Mouse (Mus musculus) testis, adult 2 months (tissue): Measurements from ENCODE around the gene Endou.

ENCODE experiments used
- CTCF ChIP-seq: fragments of 200-500 bp; IDR thresholded peaks from 2 replicates; pipeline ENCODE4 v1.5.1; 2012; ENCODE audit warnings: low read depth, mild to moderate bottlenecking, inconsistent platforms, low read length, moderate library complexity; ENCODE audit not compliant: control insufficient read depth, insufficient read depth, insufficient replicate concordance
- POLR2A ChIP-seq: fragments of 200-500 bp; IDR thresholded peaks from 2 replicates; pipeline ENCODE4 v1.6.1; 2012; ENCODE audit warnings: low read depth, mild to moderate bottlenecking, inconsistent platforms, low read length, moderate library complexity; ENCODE audit not compliant: control insufficient read depth

- TF ChIP-seq CTCF (no peak), POLR2A (no peak)
These were observed 51.0 kb downstream of the Endou start for GRCm38 (mm10) chr15:97679991-97680681.
